Mouse (Mus musculus) kidney, adult 2 months (tissue): ENCODE results near the gene Lysmd1. TPM values are rescaled to one million over a fixed set of nuclear protein-coding genes. Genes with fewer than 3 reads are reported as not detected.

Experiments
- DNase-seq: peaks from one replicate; pipeline ENCODE4 v3.0.0; 2021
- H3K27ac ChIP-seq: fragments of 200-500 bp; 2 replicates; pipeline ENCODE4 v1.5.1; 2012; ENCODE audit warnings: low read depth, low read length, control low read depth, inconsistent platforms; ENCODE audit not compliant: insufficient read depth
- H3K27me3 ChIP-seq: fragments of 200-500 bp; replicated peaks from 2 replicates; pipeline ENCODE4 v1.6.1; 2012; ENCODE audit warnings: mild to moderate bottlenecking, moderate library complexity, low read length, inconsistent platforms; ENCODE audit not compliant: control insufficient read depth, insufficient read depth
- H3K36me3 ChIP-seq: fragments of 200-500 bp; 2 replicates; pipeline ENCODE4 v1.6.1; 2012; ENCODE audit warnings: mild to moderate bottlenecking, moderate library complexity, low read length, inconsistent platforms; ENCODE audit not compliant: control insufficient read depth, insufficient read depth
- H3K4me1 ChIP-seq: fragments of 200-500 bp; 2 replicates; pipeline ENCODE4 v1.6.1; 2011; ENCODE audit warnings: low read length; ENCODE audit not compliant: control insufficient read depth, insufficient read depth
- H3K4me3 ChIP-seq: fragments of 200-500 bp; 2 replicates; pipeline ENCODE4 v1.5.1; 2011; ENCODE audit warnings: mild to moderate bottlenecking, low read depth, low read length, control low read depth; ENCODE audit not compliant: insufficient read depth
- CTCF ChIP-seq: fragments of 200-500 bp; conservative IDR thresholded peaks from 2 replicates; pipeline ENCODE4 v1.5.1; 2011; ENCODE audit warnings: low read depth, mild to moderate bottlenecking, control low read depth, low read length, moderate library complexity, mixed read lengths; ENCODE audit not compliant: insufficient read depth, insufficient read length
- POLR2A ChIP-seq: fragments of 200-500 bp; IDR thresholded peaks from one replicate; pipeline ENCODE4 v1.6.1; 2011; ENCODE audit warnings: low read depth, low read length, control low read depth
- WGBS: fragments of 180-500 bp; shearing (Covaris S2); methylation state at CpG from one replicate; pipeline ENCODE4 v1.1.7; 2018; 5-methylcytosine and 5-hydroxymethylcytosine counted together
- polyA plus RNA-seq: library from polyadenylated mRNA; depleted of rRNA; stranded (reverse); fragments of >200 nt; gene quantifications from 2 replicates; pipeline ENCODE4 v1.2.3, GENCODE M21; 2012

Gene Lysmd1
- polyA plus RNA-seq, 1 experiment: 11.3 TPM

GRCm38 (mm10) chr3:95173256-95173949 is 39.5 kb downstream of the Lysmd1 start:
- peak overlapping the region; percentile 30 for H3K4me3 ChIP-seq
- 13% methylated on average over 57 of the region's 58 CpGs for WGBS
- H3K36me3 ChIP-seq: no peaks in the 10 kb centered on the region
- TF ChIP-seq CTCF (no peak), POLR2A (no peak)
- peaks cover 3% of the 10 kb centered on the region; the same call in 1 of the 2 replicates for H3K4me1 ChIP-seq
- peak; percentile 33 for DNase-seq
- no peaks in the 10 kb centered on the region; the same call in 1 of the 2 replicates for H3K27me3 ChIP-seq
- H3K27ac ChIP-seq: no peak overlapping the region

GRCm38 (mm10) chr3:95174011-95174592 is 40.2 kb downstream of the Lysmd1 start:
- WGBS: 9% methylated on average over 16 of the region's 16 CpGs

GRCm38 (mm10) chr3:95176500-95176899 is 42.6 kb downstream of the Lysmd1 start:
- Histone ChIP-seq H3K27ac (no peak overlapping the region), H3K27me3 (no peaks in the 10 kb centered on the region; the same call in 1 of the 2 replicates), H3K36me3 (no peaks in the 10 kb centered on the region; the same call in 1 of the 2 replicates), H3K4me1 (peaks cover 3% of the 10 kb centered on the region; the same call in 1 of the 2 replicates), H3K4me3 (no peak overlapping the region)
- WGBS: 80% methylated on average over 3 of the region's 3 CpGs
- TF ChIP-seq POLR2A (no peak), CTCF (no peak)
- DNase-seq: no peak

More at GRCm38 (mm10) chr3:95174011-95174592, 40.2 kb downstream of the Lysmd1 start:
- no peak for TF ChIP-seq POLR2A
- peak; percentile 90 for TF ChIP-seq CTCF
- Histone ChIP-seq H3K4me1 (peaks cover 3% of the 10 kb centered on the region; the same call in 1 of the 2 replicates), H3K27ac (no peak overlapping the region), H3K27me3 (no peaks in the 10 kb centered on the region; the same call in 1 of the 2 replicates), H3K36me3 (no peaks in the 10 kb centered on the region), H3K4me3 (peak overlapping the region; percentile 20; the same call in 1 of the 2 replicates)
- DNase-seq: peak; percentile 89

- Histone ChIP-seq H3K27ac (no peak overlapping the region), H3K4me1 (peaks cover 3% of the 10 kb centered on the region; the same call in 1 of the 2 replicates), H3K36me3 (no peaks in the 10 kb centered on the region; the same call in none of the 2 replicates), H3K27me3 (no peaks in the 10 kb centered on the region; the same call in 1 of the 2 replicates), H3K4me3 (no peak overlapping the region)
- no peak for TF ChIP-seq CTCF
- no peak for TF ChIP-seq POLR2A
- DNase-seq: no peak
- WGBS: 71% methylated on average over 6 of the region's 6 CpGs
Measured at GRCm38 (mm10) chr3:95177583-95177982, 43.7 kb downstream of the Lysmd1 start.

GRCm38 (mm10) chr3:95178948-95179347 is 45.1 kb downstream of the Lysmd1 start:
- no peak for TF ChIP-seq CTCF
- TF ChIP-seq POLR2A: no peak
- DNase-seq: no peak
- WGBS: 92% methylated on average over 5 of the region's 5 CpGs

GRCm38 (mm10) chr3:95179890-95180289 is 46.0 kb downstream of the Lysmd1 start:
- no peak overlapping the region for H3K27ac ChIP-seq
- WGBS: 31% methylated on average over 3 of the region's 3 CpGs
- no peak overlapping the region for H3K4me3 ChIP-seq
- H3K27me3 ChIP-seq: no peaks in the 10 kb centered on the region
- no peaks in the 10 kb centered on the region; the same call in none of the 2 replicates for H3K36me3 ChIP-seq
- no peak for DNase-seq
- TF ChIP-seq CTCF: no peak
- TF ChIP-seq POLR2A: no peak
- no peaks in the 10 kb centered on the region for H3K4me1 ChIP-seq

More at GRCm38 (mm10) chr3:95178948-95179347, 45.1 kb downstream of the Lysmd1 start:
- no peaks in the 10 kb centered on the region; the same call in none of the 2 replicates for H3K36me3 ChIP-seq
- peaks cover 2% of the 10 kb centered on the region; the same call in 1 of the 2 replicates for H3K4me1 ChIP-seq
- no peaks in the 10 kb centered on the region for H3K27me3 ChIP-seq
- no peak overlapping the region for H3K27ac ChIP-seq
- no peak overlapping the region for H3K4me3 ChIP-seq

GRCm38 (mm10) chr3:95181841-95182240 is 48.0 kb downstream of the Lysmd1 start:
- WGBS: 60% methylated on average over 1 of the region's 1 CpGs
- H3K4me1 ChIP-seq: no peaks in the 10 kb centered on the region
- H3K27ac ChIP-seq: no peak overlapping the region
- TF ChIP-seq CTCF: no peak
- TF ChIP-seq POLR2A: no peak
- H3K4me3 ChIP-seq: no peak overlapping the region
- H3K27me3 ChIP-seq: no peaks in the 10 kb centered on the region
- H3K36me3 ChIP-seq: no peaks in the 10 kb centered on the region; the same call in none of the 2 replicates
- DNase-seq: no peak
